Mouse (Mus musculus): ENCODE data around the gene Gm12394.
A peak's percentile ranks its signal among the peaks of the same experiment; 100 is the strongest.
"Not testable (repeated sequence)": the region's sequence is repeated elsewhere in the genome, so short reads cannot be mapped to it uniquely, and the experiment has no call there.

Gm12394 gene

DNA sequence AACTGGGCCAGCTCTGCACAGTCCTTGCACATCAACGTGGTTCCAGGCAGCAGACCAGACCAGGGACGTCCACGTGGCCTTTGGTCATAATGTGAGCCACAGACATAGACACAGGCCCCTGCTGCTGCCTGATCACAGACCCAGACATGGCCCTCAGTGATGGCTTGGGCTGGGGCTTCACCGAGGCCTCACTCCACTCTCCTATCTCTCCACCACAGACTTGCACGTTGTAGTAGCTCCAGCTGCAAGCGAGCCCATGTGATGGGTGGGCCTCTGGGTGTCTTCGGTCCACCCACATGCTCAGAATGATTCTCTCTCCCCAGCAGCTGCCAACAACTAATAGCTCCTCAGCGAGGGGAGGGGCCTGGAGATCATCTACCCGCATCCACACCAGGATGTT lies 3.9 kb upstream of the Gm12394 start:
- peak; percentile 90 for DNase-seq

DNA sequence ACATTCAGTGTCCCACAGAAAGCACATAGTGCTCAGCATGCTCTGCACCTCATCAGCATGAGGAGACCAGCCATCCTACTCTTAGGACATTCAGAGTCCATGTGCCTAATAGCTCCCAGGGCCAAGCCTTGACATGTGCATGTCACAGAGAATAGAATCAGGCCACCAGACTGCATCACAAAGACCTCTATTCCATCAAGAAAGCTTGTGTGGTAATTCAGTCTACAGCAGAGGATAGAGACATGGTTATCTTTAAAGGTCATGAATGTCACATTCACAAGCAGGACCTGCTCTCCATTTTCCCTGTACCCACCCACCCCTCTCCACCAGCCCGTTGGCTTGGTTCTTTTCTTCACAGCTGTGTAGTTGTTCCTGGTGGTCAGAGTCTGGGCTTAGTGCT lies 2.8 kb downstream of the Gm12394 start, which contains the start of gene Fam205a1:
Gene Fam205a1, minus strand, starts transcription at position 101 of the 400 bp plus-strand sequence.
- DNase-seq = peak; percentile 9

DNA sequence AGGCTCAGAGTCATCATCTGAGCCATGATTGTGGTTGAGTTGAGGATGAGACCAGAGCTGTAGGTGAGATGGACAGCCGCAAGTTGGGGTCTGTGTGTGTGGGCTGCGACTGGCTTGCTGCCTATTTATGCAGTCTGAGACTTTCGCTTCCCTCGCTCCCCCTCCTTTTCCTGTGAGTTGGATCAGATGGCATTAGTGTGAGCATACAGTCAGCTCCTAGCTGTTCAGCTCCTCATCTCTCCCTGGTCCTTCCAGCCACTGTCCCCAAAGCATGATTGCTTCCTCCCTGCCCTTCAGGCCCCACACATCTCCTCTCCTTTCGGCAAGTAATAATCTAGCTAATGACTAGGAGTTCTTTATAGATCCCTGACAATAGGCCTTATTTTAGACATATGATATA lies 82.7 kb downstream of the Gm12394 start, which contains the start of gene Ccl21a:
Gene Ccl21a, minus strand, starts transcription at position 101 of the 400 bp plus-strand sequence.
- DNase-seq = not testable (repeated sequence)

DNA sequence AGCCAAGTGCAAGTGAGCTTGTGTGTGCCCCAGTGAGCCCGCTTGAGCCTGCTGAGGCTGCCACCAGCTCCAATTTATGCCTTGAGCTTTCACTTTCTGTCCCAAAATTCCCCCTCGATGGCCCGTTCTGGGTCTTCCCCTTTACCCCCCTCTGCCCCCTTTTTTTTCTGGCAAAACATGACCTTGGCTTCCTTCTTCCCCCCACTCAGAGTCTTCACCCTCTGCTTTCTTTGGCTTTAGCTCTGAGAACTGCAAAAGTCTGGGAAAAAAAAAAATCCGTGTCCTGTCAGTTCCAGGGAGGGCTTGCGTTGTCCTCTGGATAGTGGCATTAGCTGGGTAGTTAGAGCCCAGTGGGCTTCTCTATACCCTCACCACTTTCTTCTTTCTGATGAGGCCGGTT lies 100.1 kb downstream of the Gm12394 start, which contains the start of gene Ccl19:
Gene Ccl19, minus strand, starts transcription at position 101 of the 400 bp plus-strand sequence.
- not testable (repeated sequence) for DNase-seq

DNA sequence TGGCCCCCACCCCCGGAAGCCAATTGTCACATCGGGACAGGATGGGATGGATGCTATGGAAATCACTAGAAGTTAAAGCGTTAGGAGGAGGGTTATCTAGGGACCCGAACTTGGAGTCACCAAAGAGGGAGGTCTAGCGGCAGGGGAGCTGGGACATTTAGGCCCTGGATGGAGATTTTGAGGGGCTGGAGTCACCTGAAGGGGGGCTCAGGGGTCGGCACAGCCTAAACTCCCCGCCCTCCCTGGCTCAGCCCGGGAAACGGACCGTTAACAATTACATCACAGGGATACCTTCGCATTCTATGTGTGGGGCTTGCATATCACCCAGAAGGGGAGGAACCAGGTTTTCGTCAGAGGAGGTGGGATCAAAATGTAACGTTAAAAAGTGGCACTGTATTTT lies 121.3 kb downstream of the Gm12394 start, which contains the start of gene 4930578G10Rik:
Gene 4930578G10Rik, plus strand, starts transcription at position 301 of the 400 bp plus-strand sequence.
- not testable (repeated sequence) for DNase-seq

All from heart, adult 11 months (tissue).